Mouse (Mus musculus) large intestine, adult 2 months (tissue): Measurements from ENCODE around the gene Nucb2. TPM values are rescaled to one million over a fixed set of nuclear protein-coding genes. Genes with fewer than 3 reads are reported as not detected.

Experiments used
- DNase-seq: peaks from one replicate; pipeline ENCODE4 v3.0.0-alpha.2; 2012; ENCODE audit warnings: low read depth, low spot score
- WGBS: fragments of 180-500 bp; shearing (Covaris S2); methylation state at CpG from one replicate; pipeline ENCODE4 v1.1.7; 2018; 5-methylcytosine and 5-hydroxymethylcytosine counted together
- polyA plus RNA-seq: library from polyadenylated mRNA; depleted of rRNA; stranded (reverse); fragments of >200 nt; gene quantifications from 2 replicates; pipeline ENCODE4 v1.2.3, GENCODE M21; 2012; rRNA removed

The Nucb2 gene
- polyA plus RNA-seq = 2.6 and 2.7 TPM in 2 replicates

- DNase-seq = peak; percentile 92
- under 1% methylated on average over 50 of the region's 51 CpGs for WGBS
Observed at GRCm38 (mm10) chr7:116503879-116504817, at the start of gene Nucb2. Nucb2 (plus strand) TSS chr7:116504369.

DNA sequence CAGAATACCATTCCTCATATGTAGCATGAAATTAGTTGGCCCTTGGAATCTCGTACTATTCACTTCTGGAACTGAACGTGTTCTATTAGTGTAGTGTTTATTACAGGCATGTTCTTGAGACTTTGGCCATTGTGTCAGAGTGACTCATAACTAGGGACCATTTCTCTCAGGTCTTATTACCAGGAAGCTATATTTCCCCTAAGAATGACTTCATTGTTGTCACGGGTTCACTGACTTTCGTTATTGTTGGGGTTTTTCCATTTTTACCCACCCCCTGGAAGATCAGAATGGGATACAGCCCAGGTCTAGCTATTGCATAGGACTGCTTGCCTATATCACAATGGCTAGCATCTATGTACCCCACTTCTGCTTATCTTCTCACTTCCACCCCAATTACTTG, 47.2 kb upstream of the Nucb2 start:
- DNase-seq = peak; percentile 78
- 11% methylated on average over 4 of the region's 4 CpGs for WGBS

- 52% methylated on average over 6 of the region's 6 CpGs for WGBS
- DNase-seq = no peak
Observed at GRCm38 (mm10) chr7:116457391-116457790, 46.8 kb upstream of the Nucb2 start.

- DNase-seq = no peak
- 7% methylated on average over 3 of the region's 3 CpGs for WGBS
Observed at GRCm38 (mm10) chr7:116458985-116459441, 45.2 kb upstream of the Nucb2 start.

GRCm38 (mm10) chr7:116462114-116462513, 42.1 kb upstream of the Nucb2 start:
- WGBS = 55% methylated on average over 8 of the region's 8 CpGs
- DNase-seq = no peak

GRCm38 (mm10) chr7:116475836-116476235, 28.3 kb upstream of the Nucb2 start:
- no peak for DNase-seq

DNA sequence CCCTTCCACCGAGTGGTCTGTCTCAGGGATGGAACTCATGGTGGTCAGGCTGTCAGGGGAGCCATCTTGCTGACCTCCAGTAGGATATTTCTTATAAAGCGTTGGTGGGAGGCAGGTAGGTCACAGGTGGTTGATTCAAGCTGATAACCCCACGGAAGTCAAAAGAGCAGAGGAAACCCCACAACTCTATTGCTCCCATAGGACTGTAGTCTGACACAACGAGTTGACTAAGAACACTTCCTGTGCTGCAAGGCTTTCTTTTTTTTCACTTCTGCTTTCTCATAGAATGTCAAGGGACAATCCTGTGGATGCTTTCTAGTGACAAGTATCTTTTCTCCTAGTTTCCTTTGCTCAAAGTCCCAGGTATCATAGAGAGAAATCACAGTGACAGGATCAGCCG, 27.9 kb upstream of the Nucb2 start:
- WGBS = 74% methylated on average over 5 of the region's 5 CpGs
- no peak for DNase-seq

- no peak for DNase-seq
- WGBS = 67% methylated on average over 1 of the region's 1 CpGs
Observed at GRCm38 (mm10) chr7:116483106-116483505, 21.1 kb upstream of the Nucb2 start.

GRCm38 (mm10) chr7:116483782-116484181, 20.4 kb upstream of the Nucb2 start:
- no peak for DNase-seq
- 83% methylated on average over 5 of the region's 5 CpGs for WGBS

DNA sequence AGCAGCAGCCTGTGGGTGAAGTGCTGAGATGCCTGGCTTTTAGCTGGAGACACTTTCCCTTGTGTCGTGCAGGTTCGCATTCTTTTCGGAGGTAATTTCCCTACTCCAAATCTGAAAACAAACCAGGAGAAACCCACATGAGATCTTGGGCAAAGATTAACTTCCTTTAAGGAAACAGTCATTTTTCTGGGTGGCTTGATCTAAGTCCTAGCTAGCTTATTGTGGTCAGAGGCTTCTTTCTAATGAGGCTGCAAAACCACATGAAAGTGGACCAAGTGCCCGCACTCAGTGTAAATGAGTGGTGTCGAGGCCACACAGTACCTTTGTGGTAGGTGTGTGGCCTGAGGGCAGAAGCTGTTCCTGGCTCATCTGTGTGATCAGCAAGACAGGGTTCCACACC, 20.0 kb upstream of the Nucb2 start:
- WGBS = 56% methylated on average over 5 of the region's 5 CpGs
- DNase-seq = no peak

DNA sequence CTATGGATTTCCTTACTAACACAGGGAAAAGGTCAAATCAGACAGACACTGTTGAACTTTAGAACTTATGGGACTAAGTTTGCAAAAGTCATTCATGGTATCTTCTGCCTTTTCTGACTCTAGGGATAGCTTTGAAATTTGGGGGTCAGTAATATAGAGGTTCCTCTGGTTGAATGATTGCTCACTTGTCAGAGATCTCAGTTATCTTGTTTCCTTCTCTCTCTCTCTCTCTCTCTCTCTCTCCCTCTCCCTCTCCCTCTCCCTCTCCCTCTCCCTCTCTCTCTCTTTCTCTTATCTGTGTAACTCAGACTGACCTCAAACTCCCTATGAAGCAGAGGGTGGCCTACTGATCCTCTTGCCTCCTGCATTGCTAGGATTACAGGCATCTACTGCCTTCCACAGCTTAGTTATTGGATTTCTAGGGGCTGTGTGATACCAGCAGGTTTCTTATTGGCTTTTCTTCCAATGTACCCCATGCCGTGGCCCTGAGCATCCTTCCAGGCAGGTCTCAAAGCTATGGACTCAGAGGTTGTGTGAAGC, 19.0 kb upstream of the Nucb2 start:
- 95% methylated on average over 1 of the region's 1 CpGs for WGBS
- no peak for DNase-seq

DNA sequence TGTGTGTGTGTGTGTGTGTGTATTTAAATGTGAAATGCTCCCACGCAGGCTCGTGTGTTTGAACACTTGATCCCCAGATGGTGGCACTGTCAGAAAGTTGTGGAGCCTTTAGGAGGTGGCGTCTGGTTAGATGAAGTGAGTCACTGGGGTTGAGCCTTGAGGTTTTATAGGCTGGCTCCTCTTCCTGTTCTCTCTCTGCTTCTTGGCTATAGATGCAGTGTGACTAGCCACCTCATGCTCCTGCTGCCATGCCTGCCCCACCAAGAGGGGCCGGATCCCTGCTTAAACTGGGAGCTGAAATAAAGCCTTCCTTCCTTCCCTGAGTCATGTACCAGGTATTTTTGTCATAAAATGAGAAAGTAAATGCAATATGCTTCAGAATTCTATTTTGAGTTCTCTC, 13.1 kb upstream of the Nucb2 start:
- 57% methylated on average over 4 of the region's 4 CpGs for WGBS
- DNase-seq = no peak

DNA sequence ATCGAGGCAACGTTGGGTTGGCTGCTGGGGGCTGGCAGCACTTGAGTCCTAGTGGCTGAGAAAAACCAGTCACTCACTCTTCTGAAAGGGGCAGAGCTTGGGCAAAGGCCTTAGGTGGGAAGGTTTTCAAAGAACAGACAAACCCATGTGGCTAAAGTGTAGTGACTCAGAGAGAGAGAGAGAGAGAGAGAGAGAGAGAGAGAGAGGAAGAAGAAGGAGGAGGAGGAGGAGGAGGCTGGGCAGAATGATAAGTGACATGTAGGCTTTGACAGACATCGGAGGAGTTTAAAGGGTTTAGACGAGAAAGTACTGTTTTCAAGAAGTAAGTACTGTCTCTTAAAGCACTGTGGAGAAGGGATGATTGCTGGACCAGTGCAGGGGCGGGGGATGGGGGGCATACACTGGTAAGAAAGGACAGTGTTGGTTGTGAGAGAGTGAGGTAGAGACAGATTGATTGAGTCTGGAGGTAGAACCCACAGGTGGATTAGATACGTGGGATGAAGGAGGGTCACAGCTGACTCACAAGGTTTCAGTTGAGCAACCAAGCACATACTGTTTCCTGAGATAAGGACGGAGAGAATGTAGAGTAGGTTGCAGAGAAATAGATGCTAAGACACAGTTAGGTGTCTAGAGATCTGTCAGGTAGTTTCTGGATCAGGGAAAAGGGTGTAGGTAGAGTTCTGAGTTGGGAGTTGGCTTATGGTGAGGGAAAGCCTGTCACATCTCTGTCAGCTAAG, 10.7 kb upstream of the Nucb2 start:
- 80% methylated on average over 7 of the region's 7 CpGs for WGBS
- no peak for DNase-seq

DNA sequence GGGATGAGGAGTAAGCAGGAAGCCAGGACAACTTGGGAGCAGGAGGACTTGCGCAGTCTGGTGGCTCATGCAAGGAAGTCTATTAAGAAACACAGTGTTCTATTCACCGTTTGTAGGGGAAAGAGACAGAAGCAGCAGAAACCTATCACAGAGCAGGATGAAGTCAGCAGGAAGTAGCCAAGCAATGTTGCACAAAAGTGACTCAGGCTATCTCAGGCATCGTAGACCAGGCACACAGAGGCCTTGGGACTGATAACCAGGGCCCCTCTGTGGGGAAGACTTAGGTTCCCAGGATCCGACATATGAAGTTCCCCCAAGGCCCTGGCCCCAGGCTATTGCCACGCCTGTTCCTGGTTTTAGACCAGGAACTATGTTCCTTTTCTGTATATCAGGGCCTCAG, 9.6 kb upstream of the Nucb2 start:
- 70% methylated on average over 5 of the region's 5 CpGs for WGBS
- DNase-seq = no peak

- DNase-seq = no peak
- WGBS = 97% methylated on average over 4 of the region's 4 CpGs
Observed at GRCm38 (mm10) chr7:116496760-116497159, 7.4 kb upstream of the Nucb2 start.

DNA sequence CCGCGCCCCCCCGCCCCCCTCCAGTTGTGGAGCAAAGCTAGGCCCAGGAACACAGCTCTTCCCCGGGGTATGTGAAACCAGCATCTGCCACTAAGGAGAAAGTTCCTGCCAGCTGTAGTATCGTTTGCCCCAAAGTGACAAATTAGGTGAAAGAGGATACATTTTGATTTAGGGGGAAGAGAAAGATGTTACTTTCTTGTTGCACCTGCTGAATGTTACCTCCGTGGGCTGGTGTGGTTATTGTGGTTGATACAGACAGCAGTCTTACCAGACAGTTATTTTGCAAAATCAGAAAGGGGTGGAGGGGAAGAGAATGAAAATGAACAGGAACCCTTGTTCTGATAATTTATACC, 625 bp downstream of the Nucb2 start:
- WGBS = 2% methylated on average over 6 of the region's 6 CpGs

GRCm38 (mm10) chr7:116514030-116514429, 9.9 kb downstream of the Nucb2 start:
- no peak for DNase-seq
- 84% methylated on average over 5 of the region's 5 CpGs for WGBS

More for the DNA sequence above, 625 bp downstream of the Nucb2 start:
- no peak for DNase-seq

DNA sequence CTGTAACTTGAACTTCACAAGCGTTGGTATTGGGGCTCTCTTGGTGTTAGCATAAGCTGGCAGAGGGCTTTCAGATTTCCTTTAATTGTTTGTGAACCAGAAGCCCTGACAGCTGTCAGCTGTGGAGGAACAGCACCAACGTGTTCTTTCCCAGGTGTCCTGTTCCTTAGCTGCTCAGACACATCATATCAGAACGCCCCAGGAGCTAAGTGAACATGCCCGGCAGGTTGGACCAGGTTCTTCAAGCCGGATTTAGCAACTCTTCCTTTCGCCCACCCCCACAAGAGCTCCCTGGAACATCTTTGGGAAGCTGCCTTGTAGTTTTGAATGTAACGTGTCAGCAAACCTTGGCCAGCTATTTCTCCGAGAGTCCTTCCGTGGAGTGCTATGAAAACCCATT, 10.4 kb downstream of the Nucb2 start:
- no peak for DNase-seq
- WGBS = 76% methylated on average over 9 of the region's 9 CpGs

GRCm38 (mm10) chr7:116515059-116515458, 10.9 kb downstream of the Nucb2 start:
- 87% methylated on average over 7 of the region's 7 CpGs for WGBS
- no peak for DNase-seq

- DNase-seq = no peak
- WGBS = 78% methylated on average over 13 of the region's 13 CpGs
Observed at GRCm38 (mm10) chr7:116515514-116516135, 11.5 kb downstream of the Nucb2 start.
